Mouse (Mus musculus) heart, embryonic 12.5 days (tissue): Measurements from ENCODE around the gene Ell2. TPM values are rescaled to one million over a fixed set of nuclear protein-coding genes. Genes with fewer than 3 reads are reported as not detected.

Experiments used
- ATAC-seq: fragments of 200-750 bp; cut with Nextera tagmentation; 2 replicates; pipeline ENCODE4 v1.8.0; 2017; ENCODE audit warnings: moderate TSS enrichment, moderate library complexity; ENCODE audit not compliant: insufficient number of reproducible peaks, low FRiP score
- H3K27ac ChIP-seq: fragments of 300-500 bp; sonication (generic); 2 replicates; pipeline ENCODE4 v1.5.1; 2016; ENCODE audit warnings: mild to moderate bottlenecking, moderate library complexity; ENCODE audit not compliant: poor library complexity, severe bottlenecking
- H3K27me3 ChIP-seq: fragments of 300-500 bp; sonication (generic); replicated peaks from 2 replicates; pipeline ENCODE4 v1.6.1; 2016; ENCODE audit warnings: mild to moderate bottlenecking, moderate library complexity
- H3K36me3 ChIP-seq: fragments of 300-500 bp; sonication (generic); 2 replicates; pipeline ENCODE4 v1.6.1; 2016; ENCODE audit warnings: mild to moderate bottlenecking, moderate library complexity
- H3K4me1 ChIP-seq: fragments of 300-500 bp; sonication (generic); replicated peaks from 2 replicates; pipeline ENCODE4 v1.6.1; 2016; ENCODE audit warnings: mild to moderate bottlenecking
- H3K4me2 ChIP-seq: fragments of 300-500 bp; sonication (generic); 2 replicates; pipeline ENCODE4 v1.6.1; 2016; ENCODE audit warnings: mild to moderate bottlenecking, moderate library complexity
- H3K4me3 ChIP-seq: fragments of 300-500 bp; sonication (generic); 2 replicates; pipeline ENCODE4 v1.5.1; 2016; ENCODE audit warnings: mild to moderate bottlenecking
- H3K9ac ChIP-seq: fragments of 300-500 bp; sonication (generic); 2 replicates; pipeline ENCODE4 v1.6.1; 2016; ENCODE audit warnings: mild to moderate bottlenecking, moderate library complexity
- H3K9me3 ChIP-seq: fragments of 300-500 bp; sonication (generic); replicated peaks from 2 replicates; pipeline ENCODE4 v1.6.1; 2016; ENCODE audit warnings: mild to moderate bottlenecking, moderate library complexity
- WGBS: fragments of 180-500 bp; shearing (Covaris S2); methylation state at CpG from one replicate; pipeline ENCODE4 v1.1.7; 2016; 5-methylcytosine and 5-hydroxymethylcytosine counted together
- polyA plus RNA-seq: library from polyadenylated mRNA; unstranded; fragments of >200 nt; fragmentation: Nextera tagmentation; extraction: Ambion mirVana; gene quantifications from 2 replicates; pipeline ENCODE4 v1.2.1, GENCODE M21; 2016

Gene Ell2
- polyA plus RNA-seq, 1 experiment from 2014 or later, result 10.4 TPM

DNA sequence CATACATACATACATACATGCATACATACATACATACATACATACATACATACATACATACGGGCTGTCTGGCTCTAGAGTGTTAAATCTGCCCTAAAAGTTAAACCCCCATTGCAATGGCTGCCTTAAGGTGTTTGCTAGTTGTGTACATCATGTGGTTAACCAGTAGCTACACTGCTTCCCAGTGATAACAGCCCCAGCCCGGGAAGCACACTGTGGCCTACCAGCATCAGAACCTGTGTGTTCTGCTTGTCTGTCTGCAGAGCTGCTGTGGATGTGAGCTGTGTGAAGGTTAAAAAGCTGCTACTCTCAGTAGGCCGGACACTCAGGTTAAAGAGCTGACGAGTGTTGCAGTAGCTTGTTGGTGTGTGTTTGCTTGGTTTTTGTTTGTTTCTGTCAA lies 64.8 kb downstream of the Ell2 start:
- no peak overlapping the region for H3K9ac ChIP-seq
- 82% methylated on average over 4 of the region's 4 CpGs for WGBS
- no peak overlapping the region for H3K4me3 ChIP-seq
- H3K36me3 ChIP-seq, result 0 out of 2 replicates have a peak, but pooled peaks cover 9% of the 10 kb centered on the region
- no peaks in the 10 kb centered on the region for H3K9me3 ChIP-seq
- H3K27me3 ChIP-seq, result no peaks in the 10 kb centered on the region
- H3K4me1 ChIP-seq, result no peaks in the 10 kb centered on the region
- ATAC-seq, result no peak
- H3K4me2 ChIP-seq, result no peak overlapping the region
- H3K27ac ChIP-seq, result no peak overlapping the region

- no peaks in the 10 kb centered on the region for H3K9me3 ChIP-seq
- no peaks in the 10 kb centered on the region for H3K27me3 ChIP-seq
- no peaks in the 10 kb centered on the region for H3K4me1 ChIP-seq
- no peak overlapping the region for H3K9ac ChIP-seq
- 80% methylated on average over 3 of the region's 3 CpGs for WGBS
- no peak overlapping the region for H3K4me3 ChIP-seq
- no peak overlapping the region for H3K27ac ChIP-seq
- H3K36me3 ChIP-seq, result 0 out of 2 replicates have a peak, but pooled peaks cover 9% of the 10 kb centered on the region
- no peak for ATAC-seq
- H3K4me2 ChIP-seq, result no peak overlapping the region
Measured at GRCm38 (mm10) chr13:75771984-75772730, 65.6 kb downstream of the Ell2 start.

DNA sequence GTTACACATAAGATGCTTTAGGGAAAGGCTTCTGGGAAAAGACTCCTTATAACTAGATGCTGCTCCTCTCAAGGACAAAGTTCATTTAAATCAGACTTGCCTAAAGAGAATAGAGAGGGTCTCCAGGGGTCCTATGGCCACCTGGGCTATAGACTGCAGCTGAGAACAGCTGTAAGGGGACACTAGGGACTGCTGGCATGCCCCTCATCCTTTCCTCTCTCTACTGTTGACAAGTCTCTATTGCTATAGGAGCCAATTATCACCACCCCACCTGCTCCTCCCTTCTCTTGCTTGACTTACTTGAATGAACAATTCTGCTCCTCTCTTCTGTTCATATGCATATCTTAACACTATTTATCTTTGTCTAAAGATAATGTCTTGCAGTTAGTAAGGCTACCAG lies 69.4 kb downstream of the Ell2 start:
- H3K36me3 ChIP-seq, result 0 out of 2 replicates have a peak, but pooled peaks cover 9% of the 10 kb centered on the region
- ATAC-seq, result no peak
- no peak overlapping the region for H3K4me2 ChIP-seq
- no peaks in the 10 kb centered on the region for H3K4me1 ChIP-seq
- no peaks in the 10 kb centered on the region for H3K9me3 ChIP-seq
- H3K27ac ChIP-seq, result no peak overlapping the region
- H3K9ac ChIP-seq, result no peak overlapping the region
- no peak overlapping the region for H3K4me3 ChIP-seq
- H3K27me3 ChIP-seq, result no peaks in the 10 kb centered on the region

DNA sequence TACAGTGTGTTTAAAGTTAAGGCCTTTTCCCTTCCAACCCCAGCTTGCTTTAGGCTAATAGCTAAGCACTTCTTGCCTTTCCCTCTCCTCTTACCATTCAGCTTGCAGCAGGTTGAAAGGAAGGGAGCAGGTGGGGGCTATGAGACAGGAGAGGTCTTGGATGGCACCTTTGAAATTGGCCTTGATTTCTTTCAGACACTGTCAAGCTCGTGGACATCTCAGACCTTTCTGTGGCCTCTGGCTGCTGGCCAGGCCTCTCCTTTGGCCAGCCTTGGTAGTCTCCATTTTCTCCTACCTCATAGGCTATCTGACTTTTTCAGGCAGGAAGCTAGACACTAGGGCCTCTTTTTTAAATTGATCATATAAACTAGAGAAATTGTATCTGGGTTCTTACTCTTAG lies 70.1 kb downstream of the Ell2 start:
- Histone ChIP-seq H3K4me1 (no peaks in the 10 kb centered on the region), H3K9me3 (no peaks in the 10 kb centered on the region), H3K27me3 (no peaks in the 10 kb centered on the region), H3K9ac (no peak overlapping the region), H3K4me3 (no peak overlapping the region), H3K36me3 (0 out of 2 replicates have a peak, but pooled peaks cover 9% of the 10 kb centered on the region), H3K27ac (no peak overlapping the region), H3K4me2 (no peak overlapping the region)
- ATAC-seq, result no peak
- 57% methylated on average over 1 of the region's 1 CpGs for WGBS

- H3K9me3 ChIP-seq, result no peaks in the 10 kb centered on the region
- H3K4me3 ChIP-seq, result no peak overlapping the region
- no peak overlapping the region for H3K4me2 ChIP-seq
- WGBS, result 80% methylated on average over 6 of the region's 6 CpGs
- H3K4me1 ChIP-seq, result no peaks in the 10 kb centered on the region
- ATAC-seq, result no peak
- no peak overlapping the region for H3K9ac ChIP-seq
- H3K27ac ChIP-seq, result no peak overlapping the region
- H3K27me3 ChIP-seq, result no peaks in the 10 kb centered on the region
- H3K36me3 ChIP-seq, result 0 out of 2 replicates have a peak, but pooled peaks cover 5% of the 10 kb centered on the region
Measured at GRCm38 (mm10) chr13:75778156-75778555, 71.6 kb downstream of the Ell2 start.

GRCm38 (mm10) chr13:75779169-75779568 lies 72.6 kb downstream of the Ell2 start:
- H3K4me1 ChIP-seq, result no peaks in the 10 kb centered on the region
- no peak overlapping the region for H3K4me3 ChIP-seq
- H3K9me3 ChIP-seq, result no peaks in the 10 kb centered on the region
- 95% methylated on average over 2 of the region's 2 CpGs for WGBS
- H3K27ac ChIP-seq, result no peak overlapping the region
- no peak overlapping the region for H3K9ac ChIP-seq
- H3K36me3 ChIP-seq, result 0 out of 2 replicates have a peak, but pooled peaks cover 3% of the 10 kb centered on the region
- ATAC-seq, result no peak
- no peaks in the 10 kb centered on the region for H3K27me3 ChIP-seq
- no peak overlapping the region for H3K4me2 ChIP-seq

- Histone ChIP-seq H3K4me3 (no peak overlapping the region), H3K36me3 (no peaks in the 10 kb centered on the region), H3K9me3 (no peaks in the 10 kb centered on the region), H3K27ac (no peak overlapping the region), H3K9ac (no peak overlapping the region), H3K27me3 (no peaks in the 10 kb centered on the region), H3K4me1 (no peaks in the 10 kb centered on the region), H3K4me2 (no peak overlapping the region)
- 79% methylated on average over 2 of the region's 2 CpGs for WGBS
- no peak for ATAC-seq
Measured at GRCm38 (mm10) chr13:75780096-75780495, 73.5 kb downstream of the Ell2 start.

DNA sequence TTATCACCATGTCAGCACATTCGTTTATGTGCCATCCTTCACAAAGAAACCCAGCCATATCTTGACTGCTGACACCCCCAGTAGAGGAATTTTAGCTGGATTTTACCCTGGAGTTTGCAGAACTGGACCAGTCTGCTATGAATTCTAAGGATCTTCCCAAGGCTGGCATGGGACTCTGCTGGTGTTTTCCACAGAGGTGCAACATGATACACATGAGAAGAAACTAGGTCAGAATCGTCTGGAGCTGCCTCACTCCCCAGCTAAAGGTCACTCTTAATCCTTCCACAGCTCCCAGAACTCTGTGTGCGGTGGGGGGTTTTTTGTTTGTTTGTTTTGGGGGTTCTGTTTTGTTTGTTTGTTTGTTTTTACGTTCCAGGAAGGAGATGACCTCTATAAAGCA lies 79.2 kb downstream of the Ell2 start:
- Histone ChIP-seq H3K9ac (no peak overlapping the region), H3K9me3 (no peaks in the 10 kb centered on the region), H3K36me3 (no peaks in the 10 kb centered on the region), H3K4me3 (no peak overlapping the region), H3K27ac (no peak overlapping the region), H3K4me2 (no peak overlapping the region), H3K4me1 (0 out of 2 replicates have a peak, but pooled peaks cover 2% of the 10 kb centered on the region), H3K27me3 (no peaks in the 10 kb centered on the region)
- 58% methylated on average over 4 of the region's 4 CpGs for WGBS
- no peak for ATAC-seq

DNA sequence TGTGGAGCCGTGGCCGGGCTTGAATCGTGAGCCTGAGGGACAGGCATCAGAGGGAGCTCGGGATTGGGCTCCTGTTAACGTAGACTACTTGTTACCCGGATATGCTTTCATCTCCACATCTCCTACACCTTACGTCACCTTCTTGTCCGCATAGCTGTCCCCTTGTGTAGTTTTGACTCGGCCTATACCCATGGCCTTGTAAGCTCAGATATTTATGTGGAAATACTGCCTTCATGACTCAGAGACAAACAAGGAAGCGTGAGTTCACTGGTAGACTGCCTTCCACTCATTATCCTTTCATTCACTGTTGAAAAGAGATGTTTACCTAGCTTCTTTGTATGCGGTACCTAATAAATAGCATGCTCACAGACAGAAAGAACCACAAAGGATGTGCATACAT lies 79.7 kb downstream of the Ell2 start:
- WGBS, result 81% methylated on average over 11 of the region's 11 CpGs
- Histone ChIP-seq H3K9me3 (no peaks in the 10 kb centered on the region), H3K36me3 (no peaks in the 10 kb centered on the region), H3K27ac (no peak overlapping the region), H3K9ac (no peak overlapping the region), H3K4me2 (no peak overlapping the region), H3K4me1 (0 out of 2 replicates have a peak, but pooled peaks cover 3% of the 10 kb centered on the region), H3K27me3 (no peaks in the 10 kb centered on the region), H3K4me3 (no peak overlapping the region)
- no peak for ATAC-seq

DNA sequence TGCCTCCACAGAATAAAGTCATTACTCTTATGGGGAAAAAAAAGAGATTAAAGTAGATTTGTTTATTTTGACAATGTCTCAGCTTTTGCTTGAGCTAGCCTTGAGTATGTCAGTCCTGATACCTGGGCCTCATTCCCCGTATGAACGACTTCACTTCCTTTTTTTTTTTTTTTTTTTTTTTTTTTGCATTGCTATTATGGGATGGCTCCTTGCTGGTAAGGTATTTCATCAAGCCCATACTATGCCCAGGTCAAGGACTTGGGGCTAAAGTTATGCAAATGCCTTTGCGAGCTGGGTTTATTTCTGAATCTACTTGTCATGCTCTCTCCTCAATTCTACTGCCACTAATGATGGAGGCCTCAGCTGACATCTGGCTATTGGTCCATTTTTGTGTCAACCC lies 80.8 kb downstream of the Ell2 start:
- Histone ChIP-seq H3K9ac (no peak overlapping the region), H3K4me2 (no peak overlapping the region), H3K4me3 (no peak overlapping the region), H3K27me3 (no peaks in the 10 kb centered on the region), H3K4me1 (0 out of 2 replicates have a peak, but pooled peaks cover 3% of the 10 kb centered on the region), H3K36me3 (no peaks in the 10 kb centered on the region), H3K27ac (no peak overlapping the region), H3K9me3 (no peaks in the 10 kb centered on the region)
- ATAC-seq, result no peak
- WGBS, result 76% methylated on average over 3 of the region's 3 CpGs

DNA sequence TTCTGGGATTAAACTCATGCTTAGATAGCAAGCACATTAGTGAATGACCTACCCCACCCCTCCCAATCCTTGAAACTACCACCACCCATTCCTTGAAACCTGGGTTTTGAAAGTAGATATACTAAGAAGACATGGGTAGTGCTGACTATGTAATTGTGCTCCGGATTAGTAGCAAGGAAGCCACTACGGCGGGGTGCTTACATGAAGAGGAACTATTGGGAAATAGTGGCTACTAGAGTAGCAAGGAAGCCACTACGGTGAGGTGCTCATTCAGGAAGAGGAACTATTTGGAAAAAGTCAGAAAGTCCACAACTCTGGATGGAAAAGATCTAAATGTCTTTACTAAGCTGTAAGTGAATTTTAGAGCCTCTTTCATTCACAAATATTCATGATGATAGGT lies 81.6 kb downstream of the Ell2 start:
- Histone ChIP-seq H3K9ac (no peak overlapping the region), H3K4me3 (no peak overlapping the region), H3K27ac (no peak overlapping the region), H3K9me3 (no peaks in the 10 kb centered on the region), H3K27me3 (no peaks in the 10 kb centered on the region), H3K36me3 (no peaks in the 10 kb centered on the region), H3K4me2 (no peak overlapping the region), H3K4me1 (0 out of 2 replicates have a peak, but pooled peaks cover 3% of the 10 kb centered on the region)
- 94% methylated on average over 4 of the region's 4 CpGs for WGBS
- ATAC-seq, result no peak
